Mouse (Mus musculus) liver, embryonic 16.5 days (tissue): ENCODE measurements around the gene Ube2o. TPM values are rescaled to one million over a fixed set of nuclear protein-coding genes. Genes with fewer than 3 reads are reported as not detected.

ENCODE experiments used
- ATAC-seq: fragments of 200-750 bp; cut with Nextera tagmentation; 2 replicates; pipeline ENCODE4 v1.8.0; 2017; ENCODE audit warnings: low read depth, mild to moderate bottlenecking, moderate number of reproducible peaks, moderate library complexity
- H3K27ac ChIP-seq: fragments of 300-500 bp; sonication (generic); 2 replicates; pipeline ENCODE4 v1.5.1; 2014; ENCODE audit warnings: mild to moderate bottlenecking, low read length
- H3K27me3 ChIP-seq: fragments of 300-500 bp; sonication (generic); 2 replicates; pipeline ENCODE4 v1.6.1; 2014; ENCODE audit warnings: low read depth, low read length, mixed read lengths; ENCODE audit not compliant: control insufficient read depth, insufficient read depth
- H3K36me3 ChIP-seq: fragments of 300-500 bp; sonication (generic); 2 replicates; pipeline ENCODE4 v1.6.1; 2014; ENCODE audit warnings: mild to moderate bottlenecking; ENCODE audit not compliant: control insufficient read depth, insufficient read depth
- H3K4me1 ChIP-seq: fragments of 300-500 bp; sonication (generic); 2 replicates; pipeline ENCODE4 v1.6.1; 2014; ENCODE audit warnings: low read depth, low read length, mixed read lengths; ENCODE audit not compliant: control insufficient read depth
- H3K4me2 ChIP-seq: fragments of 300-500 bp; sonication (generic); 2 replicates; pipeline ENCODE4 v1.6.1; 2014; ENCODE audit warnings: low read depth, low read length, mixed read lengths
- H3K4me3 ChIP-seq: fragments of 300-500 bp; sonication (generic); 2 replicates; pipeline ENCODE4 v1.5.1; 2014; ENCODE audit warnings: low read depth, mild to moderate bottlenecking, low read length
- H3K9ac ChIP-seq: fragments of 300-500 bp; sonication (generic); 2 replicates; pipeline ENCODE4 v1.6.1; 2014; ENCODE audit warnings: low read depth, low read length
- H3K9me3 ChIP-seq: fragments of 300-500 bp; sonication (generic); replicated peaks from 2 replicates; pipeline ENCODE4 v1.6.1; 2016; ENCODE audit warnings: low read length; ENCODE audit not compliant: control insufficient read depth
- whole genome bisulfite sequencing: fragments of 180-500 bp; shearing (Covaris S2); extraction: QIAGEN DNeasy Blood & Tissue Kit; methylation state at CpG from one replicate; pipeline ENCODE4 v1.1.7; 2014; ENCODE audit not compliant: insufficient replicate concordance; 5-methylcytosine and 5-hydroxymethylcytosine counted together
- polyA plus RNA-seq: library from polyadenylated mRNA; unstranded; fragments of >200 nt; fragmentation: Nextera tagmentation; extraction: Ambion mirVana; gene quantifications from 2 replicates; pipeline ENCODE4 v1.2.1, GENCODE M21; 2015

Ube2o gene
- polyA plus RNA-seq, 1 experiment from 2014 or later, result 18.1 TPM

GRCm38 (mm10) chr11:116522886-116523698 is 58.2 kb downstream of the Ube2o start:
- Histone ChIP-seq H3K4me1 (peaks cover 14% of the 10 kb centered on the region), H3K36me3 (no peaks in the 10 kb centered on the region), H3K4me2 (no peak overlapping the region), H3K27ac (no peak overlapping the region), H3K9me3 (no peaks in the 10 kb centered on the region), H3K27me3 (peaks cover 8% of the 10 kb centered on the region), H3K4me3 (no peak overlapping the region), H3K9ac (no peak overlapping the region)
- 47% methylated on average over 16 of the region's 16 CpGs for WGBS
- ATAC-seq, result no peak

- peaks cover 8% of the 10 kb centered on the region for H3K27me3 ChIP-seq
- no peaks in the 10 kb centered on the region for H3K9me3 ChIP-seq
- WGBS, result 73% methylated on average over 3 of the region's 3 CpGs
- no peak overlapping the region for H3K4me3 ChIP-seq
- no peak overlapping the region for H3K4me2 ChIP-seq
- no peak for ATAC-seq
- no peak overlapping the region for H3K9ac ChIP-seq
- no peaks in the 10 kb centered on the region for H3K36me3 ChIP-seq
- no peak overlapping the region for H3K27ac ChIP-seq
- peaks cover 14% of the 10 kb centered on the region for H3K4me1 ChIP-seq
Measured at GRCm38 (mm10) chr11:116522046-116522445, 59.2 kb downstream of the Ube2o start.

- no peak overlapping the region for H3K9ac ChIP-seq
- H3K4me2 ChIP-seq, result no peak overlapping the region
- 29% methylated on average over 3 of the region's 3 CpGs for WGBS
- peak; percentile 80 for ATAC-seq
- peaks cover 5% of the 10 kb centered on the region for H3K27me3 ChIP-seq
- no peak overlapping the region for H3K4me3 ChIP-seq
- no peaks in the 10 kb centered on the region for H3K9me3 ChIP-seq
- no peaks in the 10 kb centered on the region for H3K36me3 ChIP-seq
- H3K27ac ChIP-seq, result no peak overlapping the region
- peaks cover 14% of the 10 kb centered on the region for H3K4me1 ChIP-seq
Measured at GRCm38 (mm10) chr11:116521143-116521542, 60.1 kb downstream of the Ube2o start.

GRCm38 (mm10) chr11:116518482-116518881 is 62.8 kb downstream of the Ube2o start:
- Histone ChIP-seq H3K9me3 (no peaks in the 10 kb centered on the region), H3K27ac (no peak overlapping the region), H3K4me2 (no peak overlapping the region), H3K36me3 (no peaks in the 10 kb centered on the region), H3K9ac (no peak overlapping the region), H3K4me1 (peaks cover 8% of the 10 kb centered on the region), H3K27me3 (peaks cover 9% of the 10 kb centered on the region), H3K4me3 (no peak overlapping the region)
- ATAC-seq, result no peak
- WGBS, result 49% methylated on average over 8 of the region's 8 CpGs

- Histone ChIP-seq H3K4me2 (no peak overlapping the region), H3K9ac (no peak overlapping the region)
- 37% methylated on average over 24 of the region's 24 CpGs for WGBS
Measured at GRCm38 (mm10) chr11:116515330-116516020, 65.8 kb downstream of the Ube2o start.

GRCm38 (mm10) chr11:116513531-116514038 is 67.7 kb downstream of the Ube2o start:
- Histone ChIP-seq H3K9me3 (no peaks in the 10 kb centered on the region), H3K27me3 (peaks cover 5% of the 10 kb centered on the region), H3K4me2 (no peak overlapping the region), H3K4me1 (peaks cover 8% of the 10 kb centered on the region), H3K27ac (no peak overlapping the region), H3K36me3 (no peaks in the 10 kb centered on the region), H3K4me3 (no peak overlapping the region), H3K9ac (no peak overlapping the region)
- 68% methylated on average over 4 of the region's 4 CpGs for WGBS
- no peak for ATAC-seq

More at GRCm38 (mm10) chr11:116515330-116516020, 65.8 kb downstream of the Ube2o start:
- H3K9me3 ChIP-seq, result no peaks in the 10 kb centered on the region
- no peaks in the 10 kb centered on the region for H3K36me3 ChIP-seq
- no peak for ATAC-seq
- H3K4me1 ChIP-seq, result peaks cover 8% of the 10 kb centered on the region
- peaks cover 7% of the 10 kb centered on the region for H3K27me3 ChIP-seq
- no peak overlapping the region for H3K27ac ChIP-seq
- no peak overlapping the region for H3K4me3 ChIP-seq

GRCm38 (mm10) chr11:116512987-116513386 is 68.3 kb downstream of the Ube2o start:
- Histone ChIP-seq H3K4me1 (peaks cover 8% of the 10 kb centered on the region), H3K4me3 (no peak overlapping the region), H3K9ac (no peak overlapping the region), H3K9me3 (no peaks in the 10 kb centered on the region), H3K4me2 (no peak overlapping the region), H3K36me3 (no peaks in the 10 kb centered on the region), H3K27me3 (peaks cover 5% of the 10 kb centered on the region), H3K27ac (no peak overlapping the region)
- no peak for ATAC-seq
- 75% methylated on average over 6 of the region's 6 CpGs for WGBS

- Histone ChIP-seq H3K36me3 (no peaks in the 10 kb centered on the region), H3K4me3 (no peak overlapping the region)
- WGBS, result 86% methylated on average over 7 of the region's 7 CpGs
Measured at GRCm38 (mm10) chr11:116512154-116512553, 69.1 kb downstream of the Ube2o start.

More at GRCm38 (mm10) chr11:116512154-116512553, 69.1 kb downstream of the Ube2o start:
- no peak overlapping the region for H3K4me2 ChIP-seq
- ATAC-seq, result no peak
- H3K9ac ChIP-seq, result no peak overlapping the region
- peaks cover 8% of the 10 kb centered on the region for H3K4me1 ChIP-seq
- H3K27ac ChIP-seq, result no peak overlapping the region
- no peaks in the 10 kb centered on the region for H3K9me3 ChIP-seq
- H3K27me3 ChIP-seq, result peaks cover 5% of the 10 kb centered on the region
